Mouse (Mus musculus) G1E (cell line): Measurements from ENCODE around the gene Rlbp1. TPM values are rescaled to one million over a fixed set of nuclear protein-coding genes. Genes with fewer than 3 reads are reported as not detected.

ENCODE experiments used
- ATAC-seq: 2 replicates; pipeline ENCODE4 v1.8.0; 2016; ENCODE audit warnings: mild to moderate bottlenecking; ENCODE audit not compliant: insufficient number of reproducible peaks, poor library complexity, low FRiP score, severe bottlenecking; ENCODE audit errors: extremely low read depth
- DNase-seq: peaks from one replicate; pipeline ENCODE4 v3.0.0; 2012; ENCODE audit warnings: low spot score
- H3K27me3 ChIP-seq: 2 replicates; pipeline ENCODE4 v1.6.1; 2012; ENCODE audit warnings: mild to moderate bottlenecking, low read length, inconsistent platforms; ENCODE audit not compliant: insufficient read depth
- H3K36me3 ChIP-seq: replicated peaks from 2 replicates; pipeline ENCODE3; 2012; ENCODE audit warnings: mild to moderate bottlenecking, inconsistent platforms
- H3K4me1 ChIP-seq: 2 replicates; pipeline ENCODE4 v1.6.1; 2012; ENCODE audit warnings: low read depth, low read length, inconsistent platforms, mixed read lengths; ENCODE audit not compliant: insufficient read depth
- H3K4me3 ChIP-seq: 2 replicates; pipeline ENCODE4 v1.5.1; 2012; ENCODE audit warnings: low read depth, mild to moderate bottlenecking, inconsistent platforms, low read length, moderate library complexity, mixed read lengths
- H3K9me3 ChIP-seq: replicated peaks from 2 replicates; pipeline ENCODE4 v1.6.1; 2012; ENCODE audit warnings: inconsistent platforms
- CTCF ChIP-seq: IDR thresholded peaks from 2 replicates; pipeline ENCODE4 v1.5.1; 2012; ENCODE audit warnings: low read depth, low read length, inconsistent platforms, mixed read lengths
- GATA1 ChIP-seq: IDR thresholded peaks from 2 replicates; pipeline ENCODE4 v1.6.1; 2012; ENCODE audit warnings: borderline replicate concordance, low read length, inconsistent platforms, mixed read lengths
- GATA2 ChIP-seq: IDR thresholded peaks from 2 replicates; pipeline ENCODE4 v1.6.1; 2012; ENCODE audit warnings: low read depth, low read length, inconsistent platforms, borderline replicate concordance
- POLR2AphosphoS5 ChIP-seq: IDR thresholded peaks from 2 replicates; pipeline ENCODE4 v1.6.1; 2012; ENCODE audit warnings: low read depth, low read length, inconsistent platforms; ENCODE audit not compliant: insufficient replicate concordance
- TAL1 ChIP-seq: conservative IDR thresholded peaks from 2 replicates; pipeline ENCODE4 v1.6.1; 2012; ENCODE audit warnings: low read depth, low read length, inconsistent platforms, mixed read lengths
- polyA plus RNA-seq: library from polyadenylated mRNA; stranded (reverse); fragments of >175 nt; gene quantifications from 2 replicates; pipeline ENCODE4 v1.2.3, GENCODE M21; 2012
- total RNA-seq, 2 experiments: library from RNA; stranded (forward) in 1 of 2; stranded (reverse) in 1 of 2; fragments of 200-1000 nt in 1 of 2; fragments of >200 nt in 1 of 2; fragmentation: Nextera tagmentation in 1 of 2; gene quantifications; 2 replicates each; pipeline ENCODE4 v1.2.3; 2014 to 2017

Gene Rlbp1
- total and polyA plus RNA-seq, 3 experiments: not detected

DNA sequence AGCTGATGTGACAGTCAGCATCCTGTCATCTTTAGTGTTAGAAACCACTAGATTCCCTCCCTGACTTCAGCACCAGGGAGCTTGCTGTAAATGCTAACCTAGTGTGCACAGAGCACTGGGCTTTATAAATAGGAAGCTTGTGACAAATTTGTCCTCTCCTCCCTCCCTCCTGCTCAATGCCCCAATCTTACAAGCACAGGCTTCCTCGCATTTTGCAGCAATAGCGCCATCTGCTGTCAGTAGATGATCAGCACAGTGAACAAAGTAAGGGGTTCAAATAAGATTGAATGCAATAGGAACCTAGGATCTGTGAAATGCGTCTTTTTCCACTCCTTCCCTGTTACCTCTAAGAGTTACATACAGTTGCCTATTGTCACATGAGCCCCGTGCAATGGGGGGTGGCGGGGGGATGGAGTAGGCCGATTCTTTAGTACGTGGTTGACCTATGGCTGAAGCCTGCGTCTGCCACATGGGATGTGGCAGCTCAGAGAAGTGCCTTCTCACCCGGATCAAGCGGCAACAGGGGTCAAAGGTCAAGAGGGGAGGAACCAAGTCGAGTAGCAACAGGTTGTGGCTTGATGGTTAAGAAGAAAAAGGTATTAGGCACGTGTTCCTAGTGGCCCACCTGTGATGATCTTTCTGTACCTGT, 37.0 kb downstream of the Rlbp1 start:
- ATAC-seq (peak; percentile 40), DNase-seq (peak; percentile 67)
- Histone ChIP-seq H3K36me3 (peaks cover 96% of the 10 kb centered on the region), H3K4me1 (no peaks in the 10 kb centered on the region), H3K4me3 (no peak overlapping the region), H3K9me3 (no peaks in the 10 kb centered on the region), H3K27me3 (no peaks in the 10 kb centered on the region)
- peak; percentile 63 for TF ChIP-seq CTCF
- TF ChIP-seq TAL1: no peak

DNA sequence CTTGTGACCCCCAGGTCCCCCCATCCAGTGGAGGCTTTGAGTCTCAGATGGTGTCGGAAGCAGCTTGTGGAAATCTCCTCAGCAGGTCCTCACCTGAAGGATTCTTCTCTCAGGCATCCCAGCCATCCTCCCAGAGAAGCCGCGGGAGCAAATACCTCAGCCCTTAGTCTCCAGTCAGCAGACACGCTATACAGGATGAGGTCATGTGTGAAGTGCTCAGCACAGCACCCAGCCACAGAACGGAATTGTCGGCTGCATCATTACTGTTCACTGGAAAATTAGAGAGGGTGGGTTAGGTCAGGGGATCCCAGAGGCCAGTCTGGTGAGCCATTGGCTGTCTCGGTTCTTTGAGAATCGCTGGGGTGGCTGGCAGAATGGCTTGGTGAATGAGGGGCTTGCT, 38.0 kb downstream of the Rlbp1 start:
- Histone ChIP-seq H3K36me3 (peaks cover 98% of the 10 kb centered on the region), H3K27me3 (no peaks in the 10 kb centered on the region), H3K4me3 (no peak overlapping the region), H3K9me3 (no peaks in the 10 kb centered on the region), H3K4me1 (no peaks in the 10 kb centered on the region)
- no peak for TF ChIP-seq GATA2
- no peak for TF ChIP-seq GATA1
- no peak for TF ChIP-seq CTCF
- no peak for TF ChIP-seq POLR2AphosphoS5
- no peak for TF ChIP-seq TAL1
- no peak for ATAC-seq
- DNase-seq: no peak

DNA sequence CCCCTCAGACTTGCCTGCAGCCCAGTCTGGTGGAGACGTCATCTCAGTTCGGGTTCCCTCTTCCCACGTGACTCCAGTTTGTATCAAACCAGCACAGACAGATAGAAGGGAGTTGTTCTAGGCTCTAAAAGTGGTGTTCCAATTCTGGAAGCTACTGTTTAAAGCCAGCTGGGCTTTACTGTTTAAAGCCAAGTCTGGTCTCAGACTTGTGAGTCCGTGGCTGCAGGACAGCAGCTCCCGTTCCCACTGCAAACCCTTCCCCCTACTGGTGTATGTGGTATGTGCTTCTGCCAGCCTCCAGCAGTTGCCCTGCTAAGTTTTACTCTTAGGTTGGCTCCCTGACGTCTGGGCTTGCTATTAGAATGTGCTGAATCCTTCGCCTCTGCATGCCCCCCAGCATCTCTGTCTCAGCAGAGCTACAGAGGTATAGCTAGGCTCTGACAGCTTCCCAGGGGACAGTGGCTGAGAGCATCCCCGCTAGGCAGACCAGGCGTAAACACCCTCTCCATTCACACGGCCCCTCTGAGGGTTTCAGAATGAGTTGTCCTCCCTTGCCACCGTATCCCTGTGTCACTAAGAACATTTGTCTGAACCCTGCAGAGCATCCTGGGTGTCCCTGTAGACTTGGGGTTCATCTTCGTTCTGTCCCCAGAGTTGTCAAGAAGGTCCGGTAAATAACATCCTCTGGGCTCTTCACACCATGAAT, 39.6 kb downstream of the Rlbp1 start:
- Histone ChIP-seq H3K9me3 (no peaks in the 10 kb centered on the region), H3K4me1 (no peaks in the 10 kb centered on the region), H3K4me3 (no peak overlapping the region), H3K27me3 (no peaks in the 10 kb centered on the region), H3K36me3 (peaks cover 97% of the 10 kb centered on the region)
- TF ChIP-seq GATA2 (no peak), POLR2AphosphoS5 (no peak), TAL1 (no peak), CTCF (no peak), GATA1 (no peak)
- DNase-seq (no peak), ATAC-seq (no peak)

DNA sequence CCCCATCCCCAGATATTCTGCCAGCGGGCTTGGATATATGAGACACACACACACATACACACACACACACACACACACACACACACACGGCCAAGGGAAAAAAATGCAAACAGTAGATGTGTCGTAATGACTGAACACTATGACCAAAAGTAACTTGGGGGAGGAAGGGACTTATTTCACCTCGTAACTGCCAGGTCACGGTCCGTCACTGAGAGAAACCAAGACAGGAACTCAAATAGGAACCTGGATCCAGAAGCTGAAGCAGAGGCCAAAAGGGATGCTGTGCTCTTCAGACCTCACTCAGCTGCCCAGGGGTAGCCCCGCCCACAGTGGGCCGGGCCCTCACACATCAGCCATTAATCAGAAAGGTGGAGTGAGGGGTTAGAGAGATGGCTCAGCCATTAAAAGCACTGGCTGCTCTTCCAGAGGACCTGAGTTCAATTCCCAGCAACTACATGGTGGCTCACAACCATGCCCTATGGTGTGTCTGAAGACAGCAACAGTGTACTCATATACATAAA, 40.2 kb downstream of the Rlbp1 start:
- ATAC-seq (no peak), DNase-seq (no peak)
- H3K27me3 ChIP-seq: no peaks in the 10 kb centered on the region
- H3K4me3 ChIP-seq: no peak overlapping the region
- TF ChIP-seq TAL1 (no peak), GATA2 (no peak), POLR2AphosphoS5 (no peak)
- peaks cover 91% of the 10 kb centered on the region for H3K36me3 ChIP-seq
- no peaks in the 10 kb centered on the region for H3K9me3 ChIP-seq
- H3K4me1 ChIP-seq: no peaks in the 10 kb centered on the region

DNA sequence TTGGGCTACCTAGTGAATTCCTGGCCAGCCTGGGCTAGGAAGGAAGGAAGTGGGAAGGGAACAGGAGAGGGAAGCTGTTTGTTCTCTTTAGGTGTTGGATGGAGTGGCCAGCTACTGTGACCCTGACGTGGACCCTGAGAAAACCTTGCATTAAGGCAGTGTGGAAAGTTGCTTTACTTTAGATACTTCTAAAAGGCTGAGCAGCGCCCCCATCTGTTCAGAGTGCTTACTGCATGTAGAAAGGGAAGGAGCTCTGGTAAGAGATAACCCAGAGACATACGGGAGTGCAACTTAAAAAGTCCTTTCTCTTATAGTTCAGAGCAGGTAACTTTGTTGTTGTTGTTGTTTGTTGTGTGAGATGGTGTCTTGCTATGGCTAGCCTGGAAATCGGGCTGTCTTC, 40.9 kb downstream of the Rlbp1 start:
- no peak overlapping the region for H3K4me3 ChIP-seq
- H3K27me3 ChIP-seq: no peaks in the 10 kb centered on the region
- H3K4me1 ChIP-seq: no peaks in the 10 kb centered on the region
- H3K36me3 ChIP-seq: peaks cover 84% of the 10 kb centered on the region
- DNase-seq: peak; percentile 39
- TF ChIP-seq GATA1: no peak
- TF ChIP-seq CTCF: peak; percentile 80
- H3K9me3 ChIP-seq: no peaks in the 10 kb centered on the region
- peak; percentile 8; the same call in 1 of the 2 replicates for ATAC-seq

DNA sequence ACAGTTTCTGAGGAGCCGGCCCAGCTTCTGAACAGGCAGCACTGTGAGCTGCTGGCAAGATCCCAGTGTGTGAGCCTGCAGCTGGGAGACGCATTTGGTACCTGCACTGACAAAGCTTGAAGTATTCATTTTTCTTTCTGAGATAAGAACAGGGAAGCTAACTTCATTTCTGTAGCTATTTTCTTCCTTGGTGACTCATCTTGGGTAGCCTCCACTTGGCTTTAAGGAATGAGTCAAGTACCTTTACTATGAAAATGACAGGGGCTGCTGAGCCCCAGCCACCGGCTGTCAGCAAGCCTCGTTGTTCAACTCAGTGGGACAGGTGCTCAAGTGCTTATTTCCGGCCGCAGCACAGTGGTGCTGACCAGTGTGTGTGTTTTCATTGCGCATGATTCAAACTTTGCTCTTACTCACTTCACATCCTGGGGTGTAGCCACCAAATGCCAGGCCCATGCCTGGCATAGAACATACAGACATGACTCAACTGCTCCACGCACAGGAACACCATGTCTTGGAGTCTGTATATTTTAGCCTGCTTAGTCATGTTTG, 50.4 kb downstream of the Rlbp1 start:
- ATAC-seq: no peak

More for the DNA sequence above, 50.4 kb downstream of the Rlbp1 start:
- Histone ChIP-seq H3K27me3 (no peaks in the 10 kb centered on the region), H3K4me3 (no peak overlapping the region), H3K36me3 (peaks cover 52% of the 10 kb centered on the region), H3K4me1 (no peaks in the 10 kb centered on the region), H3K9me3 (no peaks in the 10 kb centered on the region)
- DNase-seq: no peak
- TF ChIP-seq GATA1 (no peak), GATA2 (no peak), POLR2AphosphoS5 (no peak), TAL1 (no peak), CTCF (no peak)
